Mouse (Mus musculus): ENCODE measurements around the gene Vps9d1. TPM values are rescaled to one million over a fixed set of nuclear protein-coding genes. Genes with fewer than 3 reads are reported as not detected.

The Vps9d1 gene
- polyA plus RNA-seq, 1 experiment from 2014 or later, result 19.5 TPM

DNA sequence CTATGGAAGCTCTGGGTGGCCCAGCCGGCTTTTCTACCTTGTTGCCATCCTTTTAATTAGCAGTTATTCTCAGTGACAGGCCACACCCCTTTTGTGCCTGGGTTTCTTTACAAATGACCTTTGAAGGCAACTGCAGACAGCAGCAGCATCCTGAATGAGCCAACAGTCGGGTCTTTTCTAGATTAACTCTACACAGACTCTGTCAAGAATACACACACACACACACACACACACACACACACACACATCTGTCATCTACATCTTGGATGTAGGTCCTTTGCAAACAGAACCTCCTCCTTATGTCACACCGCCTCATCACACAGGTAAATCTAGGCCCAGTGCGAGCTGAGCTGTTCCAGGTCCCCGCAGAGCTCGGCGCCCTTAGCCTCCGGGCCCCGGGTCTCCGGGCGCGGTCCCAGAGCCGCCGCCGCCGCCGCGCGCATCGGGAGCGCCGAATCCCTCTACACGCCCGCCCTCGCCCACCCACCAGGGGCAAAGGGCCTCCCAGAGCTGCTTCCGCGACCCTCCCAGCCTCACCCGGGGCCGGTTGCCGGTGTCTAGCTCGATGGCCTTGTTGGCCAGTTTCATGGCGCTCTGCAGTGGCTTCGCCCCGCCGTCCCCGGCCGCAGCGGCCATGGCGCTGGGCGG lies 573 bp downstream of the Vps9d1 start:
- Histone ChIP-seq H3K4me3 (peak overlapping the region; percentile 91), H3K36me3 (peaks cover 59% of the 10 kb centered on the region), H3K27ac (ENCODE audit: poor library complexity, severe bottlenecking) (peak overlapping the region; percentile 84), H3K4me1 (replicated peaks) (peaks cover 28% of the 10 kb centered on the region), H3K4me2 (peak overlapping the region; percentile 90), H3K9me3 (replicated peaks) (no peaks in the 10 kb centered on the region), H3K27me3 (replicated peaks) (no peaks in the 10 kb centered on the region), H3K9ac (peak overlapping the region; percentile 97)
- 0% methylated on average over 39 of the region's 40 CpGs for whole genome bisulfite sequencing
- peak; percentile 9 for ATAC-seq (ENCODE audit: insufficient number of reproducible peaks, low FRiP score)

DNA sequence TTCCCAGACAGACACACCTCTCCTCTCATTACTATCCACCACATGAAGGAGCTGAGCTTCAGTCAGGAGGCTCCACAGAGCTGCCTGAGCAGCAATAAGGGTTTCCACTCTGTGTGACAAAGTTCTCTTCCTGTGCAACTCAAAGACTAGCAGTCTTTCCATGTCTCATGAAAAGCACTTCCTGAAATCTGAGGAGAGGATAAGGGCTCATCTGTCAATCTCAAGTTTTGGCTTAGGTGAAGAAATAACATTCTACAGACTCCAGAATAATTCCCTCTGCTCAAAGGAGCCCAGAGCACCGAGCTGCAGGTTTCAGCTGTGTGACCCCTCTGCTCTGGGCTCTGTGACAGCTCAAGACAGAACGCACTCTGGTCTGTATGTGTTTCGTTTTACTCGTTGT lies 1.2 kb downstream of the Vps9d1 start:
- Histone ChIP-seq H3K9me3 (replicated peaks) (no peaks in the 10 kb centered on the region), H3K36me3 (peaks cover 59% of the 10 kb centered on the region), H3K4me1 (replicated peaks) (peaks cover 28% of the 10 kb centered on the region), H3K9ac (peak overlapping the region; percentile 97), H3K27me3 (replicated peaks) (no peaks in the 10 kb centered on the region), H3K4me3 (peak overlapping the region; percentile 91), H3K4me2 (peak overlapping the region; percentile 90), H3K27ac (ENCODE audit: poor library complexity, severe bottlenecking) (0 out of 2 replicates have a peak overlapping the region, but pooled peaks have one; percentile 21)
- no peak for ATAC-seq (ENCODE audit: insufficient number of reproducible peaks, low FRiP score)
- WGBS, result 44% methylated on average over 4 of the region's 4 CpGs

DNA sequence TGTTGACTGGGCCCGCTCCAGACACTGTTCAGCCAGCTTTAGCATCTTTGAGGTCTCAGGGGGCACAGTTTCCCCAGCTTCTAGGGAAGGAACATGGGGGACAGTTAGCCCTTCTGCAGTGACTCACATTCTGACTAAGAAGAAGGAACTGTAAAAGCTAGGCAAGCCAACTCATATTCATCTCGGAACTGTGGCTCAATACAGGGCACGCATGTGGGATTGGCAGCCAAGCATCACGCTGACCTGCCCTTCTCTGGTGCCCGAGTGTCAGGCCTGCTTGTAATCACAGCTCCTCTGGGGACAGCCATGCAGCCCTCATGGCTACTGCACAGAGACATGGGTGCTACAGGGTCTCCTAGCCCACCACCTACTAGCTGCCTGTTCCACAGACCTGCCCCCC lies 3.2 kb downstream of the Vps9d1 start:
- H3K9me3 ChIP-seq (replicated peaks), result no peaks in the 10 kb centered on the region
- H3K27ac ChIP-seq (ENCODE audit: poor library complexity, severe bottlenecking), result no peak overlapping the region
- peaks cover 60% of the 10 kb centered on the region for H3K36me3 ChIP-seq
- 93% methylated on average over 5 of the region's 5 CpGs for WGBS
- H3K4me3 ChIP-seq, result no peak overlapping the region
- H3K27me3 ChIP-seq (replicated peaks), result no peaks in the 10 kb centered on the region
- H3K4me2 ChIP-seq, result no peak overlapping the region
- no peak overlapping the region for H3K9ac ChIP-seq
- H3K4me1 ChIP-seq (replicated peaks), result peaks cover 22% of the 10 kb centered on the region
- ATAC-seq (ENCODE audit: insufficient number of reproducible peaks, low FRiP score), result no peak

DNA sequence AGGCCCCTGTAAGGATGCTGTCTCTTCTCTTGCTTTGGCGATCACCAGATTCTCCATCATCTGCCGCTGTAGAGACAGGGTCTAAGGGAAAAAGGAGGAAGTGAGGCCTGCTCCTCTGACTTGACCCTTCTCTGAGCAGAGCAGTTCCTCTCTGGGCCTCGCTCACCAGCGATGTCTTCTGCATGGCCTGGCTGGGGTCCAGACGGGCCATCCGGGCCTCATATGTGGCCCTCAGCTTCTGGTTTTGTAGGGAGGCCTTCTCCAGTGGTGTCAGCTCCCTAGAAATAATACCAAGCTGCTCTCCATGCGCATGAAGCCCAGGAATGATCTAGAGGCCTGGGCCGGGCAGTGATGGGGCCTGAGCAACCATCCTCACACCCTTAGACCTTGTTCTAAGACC lies 5.6 kb downstream of the Vps9d1 start:
- no peak overlapping the region for H3K4me2 ChIP-seq
- H3K4me1 ChIP-seq (replicated peaks), result peaks cover 11% of the 10 kb centered on the region
- no peaks in the 10 kb centered on the region for H3K27me3 ChIP-seq (replicated peaks)
- no peak overlapping the region for H3K27ac ChIP-seq (ENCODE audit: poor library complexity, severe bottlenecking)
- no peak for ATAC-seq (ENCODE audit: insufficient number of reproducible peaks, low FRiP score)
- WGBS, result 92% methylated on average over 8 of the region's 8 CpGs
- H3K36me3 ChIP-seq, result peaks cover 80% of the 10 kb centered on the region
- H3K4me3 ChIP-seq, result no peak overlapping the region
- H3K9me3 ChIP-seq (replicated peaks), result no peaks in the 10 kb centered on the region
- H3K9ac ChIP-seq, result no peak overlapping the region

DNA sequence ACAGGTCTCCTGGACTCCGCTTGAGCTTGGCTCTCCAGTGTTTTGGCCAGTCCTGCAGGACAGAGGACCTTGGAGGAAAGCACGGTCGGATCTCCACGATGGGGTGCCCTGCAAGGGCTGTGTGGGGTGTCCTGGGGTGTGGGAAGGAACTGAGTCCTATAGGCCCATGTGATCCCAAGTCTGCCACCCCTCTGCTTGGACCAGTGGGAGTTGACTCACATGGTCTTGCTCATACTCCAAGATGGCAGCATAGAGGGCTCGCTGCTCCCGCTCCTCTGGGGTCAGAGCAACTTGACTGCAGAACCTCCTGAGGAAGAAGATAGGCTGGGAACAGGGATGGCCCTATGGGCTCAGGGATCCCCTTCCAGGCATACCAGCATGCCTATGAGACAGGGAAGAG lies 6.4 kb downstream of the Vps9d1 start:
- H3K36me3 ChIP-seq, result peaks cover 89% of the 10 kb centered on the region
- H3K27ac ChIP-seq (ENCODE audit: poor library complexity, severe bottlenecking), result no peak overlapping the region
- H3K4me3 ChIP-seq, result no peak overlapping the region
- H3K4me2 ChIP-seq, result no peak overlapping the region
- WGBS, result 92% methylated on average over 6 of the region's 6 CpGs
- H3K9me3 ChIP-seq (replicated peaks), result no peaks in the 10 kb centered on the region
- no peak for ATAC-seq (ENCODE audit: insufficient number of reproducible peaks, low FRiP score)
- no peak overlapping the region for H3K9ac ChIP-seq
- peaks cover 4% of the 10 kb centered on the region for H3K4me1 ChIP-seq (replicated peaks)
- no peaks in the 10 kb centered on the region for H3K27me3 ChIP-seq (replicated peaks)

DNA sequence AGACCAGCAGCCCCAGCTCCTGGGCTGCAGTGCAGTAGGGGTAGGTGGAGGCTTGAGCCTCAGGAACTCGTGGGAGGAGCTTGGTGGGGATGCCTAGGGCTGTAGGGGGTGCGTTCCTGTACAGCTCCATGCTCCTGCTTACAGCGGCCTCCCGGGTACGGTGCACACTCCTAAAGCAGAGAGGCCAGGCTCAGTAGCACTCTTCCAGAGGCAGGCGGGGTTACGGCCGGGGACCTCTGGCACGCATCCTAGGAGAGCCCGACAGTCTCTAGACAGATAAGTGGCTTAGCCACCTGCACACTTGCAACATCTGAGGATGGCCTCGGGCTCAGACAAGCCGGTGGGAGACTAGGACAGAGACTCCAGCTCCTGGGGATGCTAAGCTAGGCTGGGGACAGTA lies 8.6 kb downstream of the Vps9d1 start:
- Histone ChIP-seq H3K9me3 (replicated peaks) (no peaks in the 10 kb centered on the region), H3K4me1 (replicated peaks) (no peaks in the 10 kb centered on the region), H3K27ac (ENCODE audit: poor library complexity, severe bottlenecking) (no peak overlapping the region), H3K36me3 (peaks cover 89% of the 10 kb centered on the region), H3K9ac (no peak overlapping the region), H3K4me3 (no peak overlapping the region), H3K27me3 (replicated peaks) (no peaks in the 10 kb centered on the region), H3K4me2 (no peak overlapping the region)
- no peak for ATAC-seq (ENCODE audit: insufficient number of reproducible peaks, low FRiP score)
- WGBS, result 82% methylated on average over 12 of the region's 12 CpGs

DNA sequence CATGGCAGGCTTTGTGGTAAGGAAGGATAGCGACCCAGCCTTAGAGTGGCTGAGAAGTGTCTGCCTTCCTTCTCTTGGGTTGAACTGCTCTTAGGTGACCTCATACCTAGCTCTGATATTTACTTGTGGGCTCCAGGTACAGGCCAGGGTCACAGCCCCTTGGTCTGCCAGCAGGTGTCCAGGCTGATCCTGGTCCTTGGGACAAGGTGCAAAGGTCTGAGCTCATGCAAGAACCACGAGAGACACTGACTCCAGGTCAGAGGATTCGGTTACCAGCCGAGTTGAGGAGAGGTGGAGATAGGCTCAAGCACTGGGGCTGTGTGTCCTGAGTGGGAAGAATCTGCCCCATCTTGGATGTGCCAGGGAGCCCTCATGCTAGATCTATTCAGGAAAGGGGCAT lies 9.8 kb downstream of the Vps9d1 start:
- WGBS, result 87% methylated on average over 4 of the region's 4 CpGs
- H3K4me1 ChIP-seq (replicated peaks), result no peaks in the 10 kb centered on the region
- H3K36me3 ChIP-seq, result peaks cover 80% of the 10 kb centered on the region
- H3K27me3 ChIP-seq (replicated peaks), result 0 out of 2 replicates have a peak, but pooled peaks cover 3% of the 10 kb centered on the region
- no peak overlapping the region for H3K4me3 ChIP-seq
- H3K9me3 ChIP-seq (replicated peaks), result no peaks in the 10 kb centered on the region
- H3K9ac ChIP-seq, result no peak overlapping the region
- H3K4me2 ChIP-seq, result no peak overlapping the region
- ATAC-seq (ENCODE audit: insufficient number of reproducible peaks, low FRiP score), result no peak
- H3K27ac ChIP-seq (ENCODE audit: poor library complexity, severe bottlenecking), result no peak overlapping the region

DNA sequence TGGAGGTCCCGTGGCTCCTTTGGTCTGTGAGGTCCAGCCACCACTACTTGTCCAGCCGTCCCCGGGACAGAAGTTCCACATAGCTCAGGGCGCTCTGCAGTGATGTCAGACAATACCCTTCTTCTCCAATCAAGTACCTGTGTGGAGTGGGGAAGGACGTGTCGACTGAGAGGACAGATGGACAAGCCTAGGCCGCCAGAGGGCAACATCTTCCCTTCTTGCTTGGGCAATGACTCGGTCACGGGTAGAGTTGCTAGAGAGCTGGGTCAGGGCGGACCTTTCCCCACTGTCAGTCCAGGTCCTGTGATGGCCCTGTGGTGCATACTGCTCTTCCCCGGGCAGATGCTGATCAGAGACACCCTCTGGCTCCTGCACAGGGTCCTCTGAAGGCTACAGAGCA lies 11.1 kb downstream of the Vps9d1 start:
- no peak for ATAC-seq (ENCODE audit: insufficient number of reproducible peaks, low FRiP score)
- Histone ChIP-seq H3K4me1 (replicated peaks) (no peaks in the 10 kb centered on the region), H3K36me3 (peaks cover 67% of the 10 kb centered on the region)

DNA sequence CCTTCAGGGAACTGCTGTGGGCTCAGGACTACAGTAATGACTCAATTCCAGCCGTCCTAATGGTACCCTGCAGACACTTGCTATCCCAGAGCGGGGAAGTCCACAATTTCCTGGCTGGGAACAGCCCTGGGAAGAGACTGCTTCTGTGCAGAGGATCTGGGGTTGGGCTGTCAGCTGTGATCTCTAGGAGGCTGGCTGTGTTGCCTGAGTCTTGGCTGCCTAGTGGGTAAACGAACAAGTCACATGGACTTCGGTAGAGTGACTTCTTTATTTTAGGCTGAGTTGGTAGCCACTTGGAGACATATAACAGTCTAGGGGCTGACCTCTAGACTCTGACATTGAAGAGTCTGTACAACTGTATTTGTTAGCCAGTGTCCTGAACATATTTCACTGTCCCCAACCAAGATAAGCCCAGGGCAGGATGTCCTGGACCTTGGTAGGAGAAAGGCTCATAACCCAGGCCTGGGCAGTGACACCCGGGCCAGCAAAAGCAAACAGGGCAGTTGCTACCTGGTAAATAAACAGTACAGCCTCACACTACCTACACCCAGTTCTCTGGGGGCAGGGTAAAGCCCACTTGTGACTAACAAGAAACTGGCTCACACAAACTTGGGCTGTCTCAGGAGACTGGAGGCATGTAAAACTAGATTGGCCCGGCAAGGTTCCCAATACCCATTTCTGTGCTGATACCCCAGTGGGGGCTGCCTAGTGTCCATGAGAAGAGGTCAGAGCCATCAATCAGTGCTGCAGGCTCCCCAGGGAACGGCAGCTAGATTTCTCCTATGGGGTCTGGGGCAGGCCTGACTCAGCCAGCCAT lies 11.8 kb downstream of the Vps9d1 start:
- no peak for ATAC-seq (ENCODE audit: insufficient number of reproducible peaks, low FRiP score)
- Histone ChIP-seq H3K27me3 (replicated peaks) (0 out of 2 replicates have a peak, but pooled peaks cover 3% of the 10 kb centered on the region), H3K4me1 (replicated peaks) (no peaks in the 10 kb centered on the region), H3K27ac (ENCODE audit: poor library complexity, severe bottlenecking) (no peak overlapping the region), H3K4me2 (no peak overlapping the region), H3K9me3 (replicated peaks) (no peaks in the 10 kb centered on the region), H3K4me3 (no peak overlapping the region), H3K9ac (no peak overlapping the region), H3K36me3 (peaks cover 60% of the 10 kb centered on the region)
- 76% methylated on average over 7 of the region's 7 CpGs for WGBS

More for the DNA sequence above, 11.1 kb downstream of the Vps9d1 start:
- Histone ChIP-seq H3K9me3 (replicated peaks) (no peaks in the 10 kb centered on the region), H3K27ac (ENCODE audit: poor library complexity, severe bottlenecking) (no peak overlapping the region), H3K4me2 (no peak overlapping the region), H3K4me3 (no peak overlapping the region), H3K27me3 (replicated peaks) (0 out of 2 replicates have a peak, but pooled peaks cover 3% of the 10 kb centered on the region), H3K9ac (no peak overlapping the region)
- WGBS, result 66% methylated on average over 11 of the region's 11 CpGs

DNA sequence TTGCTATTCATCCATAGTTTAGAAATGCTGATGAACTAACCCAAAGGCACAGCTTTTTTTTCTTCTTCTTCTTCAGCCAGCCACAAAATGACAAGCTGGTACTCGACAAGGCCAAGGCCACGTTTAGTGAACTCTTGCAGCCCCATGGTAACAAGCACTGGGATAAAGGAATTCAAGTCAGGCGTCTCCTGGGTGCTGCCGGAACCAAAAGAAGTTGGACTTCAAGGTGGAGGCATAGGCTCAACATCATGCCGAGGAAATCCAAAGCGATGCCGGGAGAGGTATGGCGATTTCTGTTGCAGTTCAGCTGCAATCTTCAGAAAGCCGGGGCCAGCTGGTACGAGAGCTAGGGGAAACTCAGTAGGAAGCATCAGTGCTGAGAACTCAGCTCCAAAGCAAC lies 14.8 kb downstream of the Vps9d1 start:
- Histone ChIP-seq H3K9ac (no peak overlapping the region), H3K27ac (ENCODE audit: poor library complexity, severe bottlenecking) (no peak overlapping the region)

More for the DNA sequence above, 14.8 kb downstream of the Vps9d1 start:
- 84% methylated on average over 10 of the region's 10 CpGs for WGBS
- Histone ChIP-seq H3K9me3 (replicated peaks) (no peaks in the 10 kb centered on the region), H3K4me2 (no peak overlapping the region), H3K4me3 (no peak overlapping the region), H3K27me3 (replicated peaks) (peaks cover 15% of the 10 kb centered on the region), H3K4me1 (replicated peaks) (peaks cover 14% of the 10 kb centered on the region), H3K36me3 (peaks cover 31% of the 10 kb centered on the region)
- no peak for ATAC-seq (ENCODE audit: insufficient number of reproducible peaks, low FRiP score)

All from heart, embryonic 12.5 days (tissue).